Comparison of ENCODE assay signal across 8 mouse cellular contexts in genomic region chr7:98341475-98341874, GRCm38 (mm10). TPM values are rescaled to one million over a fixed set of nuclear protein-coding genes. Genes with fewer than 3 reads are reported as not detected.
DNase-seq lines count a peak whose midpoint lies in the region; ATAC-seq and TF ChIP-seq lines count a peak whose summit lies in the region.

No protein-coding gene starts in this region.

- WGBS in forebrain, embryonic 12.5 days: 5% methylated on average over 13 of the region's 13 CpGs
- 2% methylated on average over 13 of the region's 13 CpGs for WGBS in heart, postnatal 0 days
- 7% methylated on average over 13 of the region's 13 CpGs for WGBS in liver, embryonic 15.5 days (ENCODE audit: insufficient replicate concordance)
- WGBS in neural tube, embryonic 11.5 days: 3% methylated on average over 13 of the region's 13 CpGs
- WGBS in stomach, embryonic 16.5 days: 4% methylated on average over 13 of the region's 13 CpGs

- H3K27ac ChIP-seq in CH12.LX (ENCODE audit: insufficient read depth, low read depth): no peak overlapping the region
- no peak overlapping the region for H3K27ac ChIP-seq in forebrain, embryonic 12.5 days
- no peak overlapping the region for H3K27ac ChIP-seq in heart, postnatal 0 days (ENCODE audit: low read depth)
- H3K27ac ChIP-seq in liver, embryonic 15.5 days (replicated peaks): peak overlapping the region; percentile 1; the same call in 1 of the 2 replicates
- H3K27ac ChIP-seq in neural tube, embryonic 11.5 days (ENCODE audit: low read depth, low read length): no peak overlapping the region
- no peak overlapping the region for H3K27ac ChIP-seq in stomach, embryonic 16.5 days (ENCODE audit: low read length)

- peak overlapping the region; percentile 94 for H3K4me2 ChIP-seq in CH12.LX (ENCODE audit: insufficient read depth, low read depth, poor library complexity, severe bottlenecking)
- peak overlapping the region; percentile 58 for H3K4me2 ChIP-seq in forebrain, embryonic 12.5 days
- H3K4me2 ChIP-seq in heart, postnatal 0 days (ENCODE audit: low read depth, low read length): peak overlapping the region; percentile 69
- H3K4me2 ChIP-seq in liver, embryonic 15.5 days: peak overlapping the region; percentile 75
- H3K4me2 ChIP-seq in neural tube, embryonic 11.5 days (ENCODE audit: low read depth): peak overlapping the region; percentile 39
- peak overlapping the region; percentile 61 for H3K4me2 ChIP-seq in stomach, embryonic 16.5 days (ENCODE audit: low read depth, low read length)

- peak overlapping the region in 2 of 3 experiments; percentile 46 to 55 for H3K4me3 ChIP-seq in CH12.LX (replicated peaks in 1 of 3; ENCODE audit: low read depth in 2 of 3, low read length in 2 of 3, poor library complexity in 1 of 3)
- peak overlapping the region; percentile 33 for H3K4me3 ChIP-seq in forebrain, embryonic 12.5 days (replicated peaks)
- H3K4me3 ChIP-seq in heart, postnatal 0 days (ENCODE audit: low read depth, low read length): peak overlapping the region; percentile 42
- H3K4me3 ChIP-seq in liver, embryonic 15.5 days (replicated peaks): peak overlapping the region; percentile 50
- peak overlapping the region; percentile 7; the same call in 1 of the 2 replicates for H3K4me3 ChIP-seq in neural tube, embryonic 11.5 days (ENCODE audit: low read depth, low read length)
- peak overlapping the region; percentile 41 for H3K4me3 ChIP-seq in stomach, embryonic 16.5 days (replicated peaks; ENCODE audit: low read length)

- TF ChIP-seq POLR2A in CH12.LX (IDR thresholded peaks at IDR 0.05; ENCODE audit: low read depth, low read length): peak; percentile 50; the same call in 1 of the 2 replicates

- peak; percentile 61 to 87 for TF ChIP-seq CTCF in CH12.LX (conservative IDR thresholded peaks at IDR 0.05 in 1 of 2, IDR thresholded peaks at IDR 0.05 in 1 of 2; ENCODE audit: low read depth in 2 of 2, low read length in 2 of 2)
- peak; percentile 87 for TF ChIP-seq CTCF in heart, postnatal 0 days (IDR thresholded peaks at IDR 0.05; ENCODE audit: low read depth)

- H3K79me2 ChIP-seq in CH12.LX (replicated peaks; ENCODE audit: control insufficient read depth, extremely low read depth, insufficient read depth, poor library complexity, severe bottlenecking): no peaks in the 10 kb centered on the region

- peak; percentile 63 for ATAC-seq in forebrain, embryonic 12.5 days (ENCODE audit: low FRiP score)
- peak; percentile 72 for ATAC-seq in heart, postnatal 0 days (ENCODE audit: insufficient read depth, low read depth)
- peak; percentile 62 for ATAC-seq in liver, embryonic 15.5 days (ENCODE audit: insufficient read depth)
- ATAC-seq in neural tube, embryonic 11.5 days (ENCODE audit: insufficient read depth, low FRiP score, low TSS enrichment): peak; percentile 58
- peak; percentile 56; the same call in 1 of the 2 replicates for ATAC-seq in stomach, embryonic 16.5 days (ENCODE audit: insufficient read depth, low FRiP score)

- peak; percentile 72 for TF ChIP-seq RAD21 in CH12.LX (IDR thresholded peaks at IDR 0.05; ENCODE audit: low read depth, low read length)

- dilution Hi-C loops in CH12.LX (cut with MboI; ENCODE audit: extremely low pct_ligation_motif_present, extremely low pct_unique_long_range_greater_than_20kb, low sequenced_read_pairs): no loop called here

- no peak for TF ChIP-seq EP300 in CH12.LX (IDR thresholded peaks at IDR 0.05; ENCODE audit: low read length)
- TF ChIP-seq EP300 in heart, postnatal 0 days (IDR thresholded peaks at IDR 0.05; ENCODE audit: low read depth): no peak

- no peaks in the 10 kb centered on the region for H3K9me3 ChIP-seq in CH12.LX (replicated peaks; ENCODE audit: low read length)
- H3K9me3 ChIP-seq in forebrain, embryonic 12.5 days: no peaks in the 10 kb centered on the region
- no peaks in the 10 kb centered on the region for H3K9me3 ChIP-seq in heart, postnatal 0 days (replicated peaks; ENCODE audit: control insufficient read depth, low read length)
- H3K9me3 ChIP-seq in liver, embryonic 15.5 days (replicated peaks): no peaks in the 10 kb centered on the region
- H3K9me3 ChIP-seq in neural tube, embryonic 11.5 days (ENCODE audit: control insufficient read depth, low read length): no peaks in the 10 kb centered on the region
- H3K9me3 ChIP-seq in stomach, embryonic 16.5 days (replicated peaks; ENCODE audit: control insufficient read depth, low read length): no peaks in the 10 kb centered on the region

- H3K9ac ChIP-seq in CH12.LX (ENCODE audit: insufficient read depth, low read depth): peak overlapping the region; percentile 68
- peak overlapping the region; percentile 48 for H3K9ac ChIP-seq in forebrain, embryonic 12.5 days
- H3K9ac ChIP-seq in heart, postnatal 0 days (replicated peaks; ENCODE audit: low read depth, low read length): no peak overlapping the region
- H3K9ac ChIP-seq in liver, embryonic 15.5 days: peak overlapping the region; percentile 52
- peak overlapping the region; percentile 5; the same call in 1 of the 2 replicates for H3K9ac ChIP-seq in neural tube, embryonic 11.5 days (ENCODE audit: low read length)
- peak overlapping the region; percentile 71 for H3K9ac ChIP-seq in stomach, embryonic 16.5 days (ENCODE audit: low read length)

- peaks cover 0 to 7% of the 10 kb centered on the region in 2 experiments; a peak in 2 of 4 replicates for H3K4me1 ChIP-seq in CH12.LX (ENCODE audit: control insufficient read depth in 1 of 2, insufficient read depth in 2 of 2)
- peaks cover 5% of the 10 kb centered on the region; the same call in 1 of the 2 replicates for H3K4me1 ChIP-seq in forebrain, embryonic 12.5 days
- H3K4me1 ChIP-seq in heart, postnatal 0 days (ENCODE audit: control insufficient read depth, insufficient read depth): 0 out of 2 replicates have a peak, but pooled peaks cover 5% of the 10 kb centered on the region
- H3K4me1 ChIP-seq in liver, embryonic 15.5 days (replicated peaks): peaks cover 39% of the 10 kb centered on the region
- no peaks in the 10 kb centered on the region for H3K4me1 ChIP-seq in neural tube, embryonic 11.5 days (ENCODE audit: control insufficient read depth, insufficient read depth, low read length)
- H3K4me1 ChIP-seq in stomach, embryonic 16.5 days (ENCODE audit: control insufficient read depth, insufficient read depth, low read length): no peaks in the 10 kb centered on the region

- H3K36me3 ChIP-seq in CH12.LX (replicated peaks in 1 of 2; ENCODE audit: control insufficient read depth in 1 of 2, insufficient read depth in 1 of 2, low read length in 1 of 2): no peaks in the 10 kb centered on the region
- H3K36me3 ChIP-seq in forebrain, embryonic 12.5 days (replicated peaks): no peaks in the 10 kb centered on the region
- no peaks in the 10 kb centered on the region for H3K36me3 ChIP-seq in heart, postnatal 0 days (replicated peaks; ENCODE audit: control insufficient read depth, insufficient read depth, low read length)
- no peaks in the 10 kb centered on the region for H3K36me3 ChIP-seq in liver, embryonic 15.5 days (replicated peaks)
- no peaks in the 10 kb centered on the region for H3K36me3 ChIP-seq in neural tube, embryonic 11.5 days (ENCODE audit: control insufficient read depth, insufficient read depth, low read length)
- H3K36me3 ChIP-seq in stomach, embryonic 16.5 days (ENCODE audit: control insufficient read depth, insufficient read depth, low read length): no peaks in the 10 kb centered on the region

- peaks cover 6% of the 10 kb centered on the region for H3K27me3 ChIP-seq in CH12.LX (replicated peaks)
- H3K27me3 ChIP-seq in forebrain, embryonic 12.5 days: peaks cover 16% of the 10 kb centered on the region
- peaks cover 4% of the 10 kb centered on the region; the same call in 1 of the 2 replicates for H3K27me3 ChIP-seq in heart, postnatal 0 days (ENCODE audit: control insufficient read depth, insufficient read depth, low read length)
- H3K27me3 ChIP-seq in liver, embryonic 15.5 days: peaks cover 36% of the 10 kb centered on the region
- H3K27me3 ChIP-seq in neural tube, embryonic 11.5 days (ENCODE audit: control insufficient read depth, insufficient read depth, low read length): no peaks in the 10 kb centered on the region
- 0 out of 2 replicates have a peak, but pooled peaks cover 6% of the 10 kb centered on the region for H3K27me3 ChIP-seq in stomach, embryonic 16.5 days (ENCODE audit: control insufficient read depth, insufficient read depth, low read length)

- peak; percentile 86 for DNase-seq in CH12.LX (ENCODE audit: extremely low read depth)
- DNase-seq in c-Kit-positive CD71-positive TER-119-negative erythroid progenitor cells, embryonic 14.5 days (ENCODE audit: low read depth): peak; percentile 89
- peak; percentile 83 for DNase-seq in heart, postnatal 0 days (ENCODE audit: low spot score)
- peak; percentile 96 to 97 for DNase-seq in kidney, postnatal 4 days
- peak; percentile 91 for DNase-seq in neural tube, embryonic 11.5 days (ENCODE audit: low spot score)

- in situ Hi-C loops in CH12.LX (cut with MboI; ENCODE audit: low pct_ligation_motif_present, low pct_unique_long_range_greater_than_20kb, low sequenced_read_pairs): no loop called here

TF ChIP-seq in CH12.LX, 34 proteins besides CTCF, POLR2A, EP300 and RAD21 (continues in another document):
- TF ChIP-seq MAZ (IDR thresholded peaks at IDR 0.05; ENCODE audit: low read depth, low read length): no peak
- no peak for TF ChIP-seq ZNF384 (IDR thresholded peaks at IDR 0.05; ENCODE audit: low read depth, low read length)

RNA-seq across cellular contexts. Expression of gene Tsku, which starts 19.7 kb away (rescaled TPM):
- total RNA-seq in CH12.LX (2012; rRNA removed) (2.1 and 3.9 TPM in 2 replicates), CH12.LX (2014; rRNA removed) (1.1 and 1.4 TPM in 2 replicates)
- 3.0 and 3.9 TPM in 2 replicates for polyA plus RNA-seq in CH12.LX (2012; ENCODE audit: insufficient read length, low read depth)
- 6.5 and 7.7 TPM in 2 replicates for polyA plus RNA-seq in forebrain, embryonic 12.5 days (2016; fragmentation: Nextera tagmentation; extraction: Ambion mirVana)
- 4.0 and 7.1 TPM in 2 replicates for total RNA-seq in heart, postnatal 0 days (2014; rRNA removed; ENCODE audit: low replicate concordance)
- 3.3 and 3.7 TPM in 2 replicates for polyA plus RNA-seq in heart, postnatal 0 days (2015; fragmentation: Nextera tagmentation; extraction: Ambion mirVana)
- polyA plus RNA-seq in liver, embryonic 15.5 days (2015; fragmentation: Nextera tagmentation; extraction: Ambion mirVana): 1.3 and 1.6 TPM in 2 replicates
- 10.8 and 11.3 TPM in 2 replicates for polyA plus RNA-seq in neural tube, embryonic 11.5 days (2014; fragmentation: Nextera tagmentation; extraction: Ambion mirVana)
- 9.9 and 11.5 TPM in 2 replicates for polyA plus RNA-seq in stomach, embryonic 16.5 days (2015; fragmentation: Nextera tagmentation; extraction: Ambion mirVana)

RNA-seq across cellular contexts. Expression of gene Acer3, which starts 20.5 kb away (rescaled TPM):
- total RNA-seq in CH12.LX (2012; rRNA removed): 14.4 TPM in 2 replicates
- total RNA-seq in CH12.LX (2014; rRNA removed): 16.6 and 16.8 TPM in 2 replicates
- 10.7 and 11.5 TPM in 2 replicates for polyA plus RNA-seq in CH12.LX (2012; ENCODE audit: insufficient read length, low read depth)
- 10.6 and 11.7 TPM in 2 replicates for polyA plus RNA-seq in forebrain, embryonic 12.5 days (2016; fragmentation: Nextera tagmentation; extraction: Ambion mirVana)
- 5.6 and 11.1 TPM in 2 replicates for total RNA-seq in heart, postnatal 0 days (2014; rRNA removed; ENCODE audit: low replicate concordance)
- polyA plus RNA-seq in heart, postnatal 0 days (2015; fragmentation: Nextera tagmentation; extraction: Ambion mirVana): 16.4 and 21.4 TPM in 2 replicates
- 25.0 and 26.9 TPM in 2 replicates for polyA plus RNA-seq in liver, embryonic 15.5 days (2015; fragmentation: Nextera tagmentation; extraction: Ambion mirVana)
- 19.7 and 20.0 TPM in 2 replicates for polyA plus RNA-seq in neural tube, embryonic 11.5 days (2014; fragmentation: Nextera tagmentation; extraction: Ambion mirVana)
- 28.8 and 34.4 TPM in 2 replicates for polyA plus RNA-seq in stomach, embryonic 16.5 days (2015; fragmentation: Nextera tagmentation; extraction: Ambion mirVana)

Comparison
In these comparisons a context has a peak if more than half of its experiments do, and no peak if none do; other contexts are left out.
1. H3K4me2 ChIP-seq: peak in every context shown above with its lines; median percentile 94 in CH12.LX; 75 in liver, embryonic 15.5 days; 69 in heart, postnatal 0 days; 61 in stomach, embryonic 16.5 days; 58 in forebrain, embryonic 12.5 days; 39 in neural tube, embryonic 11.5 days.